Mouse (Mus musculus): ENCODE measurements around the gene Msl3. TPM values are rescaled to one million over a fixed set of nuclear protein-coding genes. Genes with fewer than 3 reads are reported as not detected.

Msl3 gene
- 4.4 and 7.2 TPM in 2 replicates for total RNA-seq (2012; rRNA removed)

- no peak for TF ChIP-seq CHD2 (IDR thresholded peaks at IDR 0.05; ENCODE audit: low read depth, low read length)
- Histone ChIP-seq H3K9me3 (ENCODE audit: control insufficient read depth, insufficient read depth, low read depth, low read length) (no peaks in the 10 kb centered on the region), H3K36me3 (ENCODE audit: control insufficient read depth, insufficient read depth, low read length, poor library complexity, severe bottlenecking) (no peaks in the 10 kb centered on the region; the same call in 1 of the 2 replicates), H3K4me1 (ENCODE audit: control insufficient read depth in 2 of 2, insufficient read depth in 2 of 2, low read length in 2 of 2, poor library complexity in 1 of 2) (no peaks in the 10 kb centered on the region), H3K4me3 (ENCODE audit: insufficient read depth in 1 of 2, low read depth in 1 of 2, low read length in 2 of 2, poor library complexity in 1 of 2, severe bottlenecking in 1 of 2) (peak within 1 kb of the TSS; percentile 76 to 83), H3K27ac (ENCODE audit: insufficient read depth, low read depth, low read length, poor library complexity, severe bottlenecking) (no peak within 1 kb of the TSS; the same call in 1 of the 2 replicates), H3K9ac (ENCODE audit: insufficient read depth, low read depth, low read length, poor library complexity, severe bottlenecking) (peak within 1 kb of the TSS; percentile 81)
- in situ Hi-C loops (cut with MboI; ENCODE audit: low sequenced_read_pairs in 2 of 2, unreplicated experiment in 2 of 2): no loop called here
- DNase-seq (ENCODE audit: low read depth, low spot score): no peak
Observed at GRCm38 (mm10) chrX:168673525-168674406, at the start of gene Msl3. Gene Msl3 (minus strand): TSS chrX:168673898.

DNA sequence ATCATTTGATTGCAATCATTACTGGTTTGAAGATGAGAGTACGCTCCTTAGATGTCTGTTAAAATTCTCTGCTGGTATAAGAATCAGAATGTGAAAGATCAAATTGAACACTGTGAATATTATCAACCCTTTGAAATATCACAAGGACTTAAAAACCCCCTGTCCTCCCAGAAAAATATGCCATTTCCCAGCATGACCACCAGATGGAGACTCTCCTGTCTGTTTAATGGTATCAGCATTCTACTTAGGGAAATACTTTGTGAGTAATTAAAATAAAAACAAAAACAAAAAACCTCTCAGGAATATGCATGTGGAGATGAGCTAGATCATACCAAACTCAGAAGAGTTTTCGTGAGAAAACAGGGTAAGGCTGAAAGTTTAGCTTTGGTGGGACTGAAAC, 44.3 kb upstream of the Msl3 start:
- in situ Hi-C loops (cut with MboI; ENCODE audit: low sequenced_read_pairs in 2 of 2, unreplicated experiment in 2 of 2): no loop called here
- Histone ChIP-seq H3K4me1 (ENCODE audit: control insufficient read depth in 2 of 2, insufficient read depth in 2 of 2, low read length in 2 of 2, poor library complexity in 1 of 2) (no peaks in the 10 kb centered on the region), H3K27ac (ENCODE audit: insufficient read depth, low read depth, low read length, poor library complexity, severe bottlenecking) (no peak overlapping the region), H3K9ac (ENCODE audit: insufficient read depth, low read depth, low read length, poor library complexity, severe bottlenecking) (no peak overlapping the region), H3K9me3 (ENCODE audit: control insufficient read depth, insufficient read depth, low read depth, low read length) (no peaks in the 10 kb centered on the region), H3K4me3 (ENCODE audit: insufficient read depth in 1 of 2, low read depth in 1 of 2, low read length in 2 of 2, poor library complexity in 1 of 2, severe bottlenecking in 1 of 2) (no peak overlapping the region), H3K36me3 (ENCODE audit: control insufficient read depth, insufficient read depth, low read length, poor library complexity, severe bottlenecking) (no peaks in the 10 kb centered on the region)
- TF ChIP-seq HCFC1 (IDR thresholded peaks at IDR 0.05; ENCODE audit: borderline replicate concordance, insufficient read depth, low read length) (no peak), CHD2 (IDR thresholded peaks at IDR 0.05; ENCODE audit: low read depth, low read length) (no peak), MAFK (IDR thresholded peaks at IDR 0.05; ENCODE audit: insufficient read depth, low read depth, low read length) (no peak), ZNF384 (IDR thresholded peaks at IDR 0.05; ENCODE audit: low read depth, low read length) (no peak), ZC3H11A (IDR thresholded peaks at IDR 0.05; ENCODE audit: borderline replicate concordance, low read depth, low read length) (no peak)
- DNase-seq (ENCODE audit: low read depth, low spot score): no peak

DNA sequence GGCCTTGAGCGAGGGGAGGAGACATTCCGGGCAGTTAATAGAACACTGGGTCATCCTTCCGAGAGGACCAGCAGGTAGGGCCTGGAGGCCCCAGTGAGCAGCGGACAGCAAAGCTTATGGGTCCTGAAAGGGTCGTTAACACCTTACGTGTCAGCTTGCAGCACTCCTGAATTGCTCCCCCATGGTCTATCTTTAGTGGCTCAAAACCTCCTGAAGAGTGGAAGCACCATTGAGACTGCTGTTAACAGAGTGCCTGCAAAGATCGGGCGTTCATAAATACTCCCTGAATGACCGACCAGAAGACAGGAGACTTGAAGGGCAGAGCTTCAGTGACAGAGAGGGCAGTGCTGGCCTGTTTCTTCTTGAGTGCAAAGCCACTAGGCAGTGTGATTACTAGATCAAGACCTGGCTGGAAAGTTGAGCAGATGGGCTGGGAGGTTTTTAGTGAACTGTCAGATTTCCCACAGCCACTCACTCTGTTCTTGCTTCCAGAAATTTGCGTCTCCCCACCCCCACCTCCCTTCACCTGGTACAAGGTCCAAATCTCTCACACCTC, 787 bp upstream of the Msl3 start:
- H3K4me1 ChIP-seq (ENCODE audit: control insufficient read depth in 2 of 2, insufficient read depth in 2 of 2, low read length in 2 of 2, poor library complexity in 1 of 2): no peaks in the 10 kb centered on the region
- in situ Hi-C loops (cut with MboI; ENCODE audit: low sequenced_read_pairs in 2 of 2, unreplicated experiment in 2 of 2): no loop called here
- TF ChIP-seq ZC3H11A (IDR thresholded peaks at IDR 0.05; ENCODE audit: borderline replicate concordance, low read depth, low read length) (no peak), HCFC1 (IDR thresholded peaks at IDR 0.05; ENCODE audit: borderline replicate concordance, insufficient read depth, low read length) (no peak), CHD2 (IDR thresholded peaks at IDR 0.05; ENCODE audit: low read depth, low read length) (no peak), MAFK (IDR thresholded peaks at IDR 0.05; ENCODE audit: insufficient read depth, low read depth, low read length) (no peak), ZNF384 (IDR thresholded peaks at IDR 0.05; ENCODE audit: low read depth, low read length) (no peak)
- H3K36me3 ChIP-seq (ENCODE audit: control insufficient read depth, insufficient read depth, low read length, poor library complexity, severe bottlenecking): no peaks in the 10 kb centered on the region; the same call in 1 of the 2 replicates
- H3K9me3 ChIP-seq (ENCODE audit: control insufficient read depth, insufficient read depth, low read depth, low read length): no peaks in the 10 kb centered on the region
- peak overlapping the region; percentile 76 to 83 for H3K4me3 ChIP-seq (ENCODE audit: insufficient read depth in 1 of 2, low read depth in 1 of 2, low read length in 2 of 2, poor library complexity in 1 of 2, severe bottlenecking in 1 of 2)
- no peak for DNase-seq (ENCODE audit: low read depth, low spot score)
- H3K27ac ChIP-seq (ENCODE audit: insufficient read depth, low read depth, low read length, poor library complexity, severe bottlenecking): no peak overlapping the region
- peak overlapping the region; percentile 80 for H3K9ac ChIP-seq (ENCODE audit: insufficient read depth, low read depth, low read length, poor library complexity, severe bottlenecking)

DNA sequence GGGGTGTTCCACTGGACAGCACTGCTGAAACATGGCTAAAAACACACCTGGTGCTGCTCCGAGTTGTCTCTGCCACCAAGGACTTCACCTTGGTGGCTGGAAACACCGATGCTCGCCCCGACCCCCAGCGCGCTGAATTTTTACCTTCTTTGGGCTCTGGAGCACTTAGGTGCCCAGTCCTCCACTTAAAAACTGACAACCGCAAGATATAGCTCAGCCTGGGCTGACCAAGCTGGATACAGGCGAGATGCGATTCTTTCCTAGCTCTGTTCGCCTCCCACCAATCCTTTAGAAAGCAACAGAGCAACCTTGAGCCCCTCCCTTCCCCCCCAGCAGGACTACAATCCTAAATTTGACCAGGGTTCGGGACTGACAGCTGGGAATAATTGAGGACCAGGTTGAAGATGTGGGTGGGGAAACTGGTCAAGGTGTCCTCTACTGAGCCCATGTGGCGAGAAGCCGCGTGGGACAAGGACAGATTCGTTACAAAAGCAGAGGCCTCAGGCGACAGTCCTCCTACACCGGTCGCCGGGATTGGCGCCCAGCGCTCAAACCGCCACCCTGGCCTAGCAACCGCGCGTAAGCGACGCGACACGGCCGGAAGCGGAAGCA, 679 bp downstream of the Msl3 start:
- no peak for DNase-seq (ENCODE audit: low read depth, low spot score)
- in situ Hi-C loops (cut with MboI; ENCODE audit: low sequenced_read_pairs in 2 of 2, unreplicated experiment in 2 of 2): no loop called here
- no peaks in the 10 kb centered on the region; the same call in 1 of the 2 replicates for H3K36me3 ChIP-seq (ENCODE audit: control insufficient read depth, insufficient read depth, low read length, poor library complexity, severe bottlenecking)
- H3K4me1 ChIP-seq (ENCODE audit: control insufficient read depth in 2 of 2, insufficient read depth in 2 of 2, low read length in 2 of 2, poor library complexity in 1 of 2): no peaks in the 10 kb centered on the region
- peak overlapping the region; percentile 76 to 83 for H3K4me3 ChIP-seq (ENCODE audit: insufficient read depth in 1 of 2, low read depth in 1 of 2, low read length in 2 of 2, poor library complexity in 1 of 2, severe bottlenecking in 1 of 2)
- H3K9me3 ChIP-seq (ENCODE audit: control insufficient read depth, insufficient read depth, low read depth, low read length): no peaks in the 10 kb centered on the region
- H3K27ac ChIP-seq (ENCODE audit: insufficient read depth, low read depth, low read length, poor library complexity, severe bottlenecking): no peak overlapping the region
- TF ChIP-seq MAFK (IDR thresholded peaks at IDR 0.05; ENCODE audit: insufficient read depth, low read depth, low read length): no peak
- TF ChIP-seq ZNF384 (IDR thresholded peaks at IDR 0.05; ENCODE audit: low read depth, low read length): no peak
- TF ChIP-seq HCFC1 (IDR thresholded peaks at IDR 0.05; ENCODE audit: borderline replicate concordance, insufficient read depth, low read length): no peak
- no peak for TF ChIP-seq ZC3H11A (IDR thresholded peaks at IDR 0.05; ENCODE audit: borderline replicate concordance, low read depth, low read length)
- no peak for TF ChIP-seq CHD2 (IDR thresholded peaks at IDR 0.05; ENCODE audit: low read depth, low read length)
- H3K9ac ChIP-seq (ENCODE audit: insufficient read depth, low read depth, low read length, poor library complexity, severe bottlenecking): peak overlapping the region; percentile 81
